Mouse (Mus musculus) hindbrain, embryonic 12.5 days (tissue): ENCODE measurements around the gene Nfatc4. TPM values are rescaled to one million over a fixed set of nuclear protein-coding genes. Genes with fewer than 3 reads are reported as not detected.

Source experiments
- ATAC-seq: fragments of 200-750 bp; cut with Nextera tagmentation; 2 replicates; pipeline ENCODE4 v1.8.0; 2017; ENCODE audit warnings: moderate TSS enrichment; ENCODE audit not compliant: low FRiP score
- H3K27ac ChIP-seq: fragments of 300-500 bp; sonication (generic); 2 replicates; pipeline ENCODE4 v1.5.1; 2016; ENCODE audit warnings: mild to moderate bottlenecking
- H3K27me3 ChIP-seq: fragments of 300-500 bp; sonication (generic); 2 replicates; pipeline ENCODE4 v1.6.1; 2016; ENCODE audit warnings: mild to moderate bottlenecking
- H3K36me3 ChIP-seq: fragments of 300-500 bp; sonication (generic); 2 replicates; pipeline ENCODE4 v1.6.1; 2016; ENCODE audit warnings: mild to moderate bottlenecking
- H3K4me1 ChIP-seq: fragments of 300-500 bp; sonication (generic); 2 replicates; pipeline ENCODE4 v1.6.1; 2016
- H3K4me2 ChIP-seq: fragments of 300-500 bp; sonication (generic); replicated peaks from 2 replicates; pipeline ENCODE4 v1.6.1; 2016; ENCODE audit warnings: mild to moderate bottlenecking
- H3K4me3 ChIP-seq: fragments of 300-500 bp; sonication (generic); 2 replicates; pipeline ENCODE4 v1.5.1; 2016; ENCODE audit warnings: mild to moderate bottlenecking
- H3K9ac ChIP-seq: fragments of 300-500 bp; sonication (generic); 2 replicates; pipeline ENCODE4 v1.6.1; 2016; ENCODE audit warnings: mild to moderate bottlenecking, moderate library complexity
- H3K9me3 ChIP-seq: fragments of 300-500 bp; sonication (generic); replicated peaks from 2 replicates; pipeline ENCODE4 v1.6.1; 2016; ENCODE audit warnings: mild to moderate bottlenecking
- WGBS: fragments of 180-500 bp; shearing (Covaris S2); methylation state at CpG from one replicate; pipeline ENCODE4 v1.1.7; 2016; 5-methylcytosine and 5-hydroxymethylcytosine counted together
- polyA plus RNA-seq: library from polyadenylated mRNA; unstranded; fragments of >200 nt; fragmentation: Nextera tagmentation; extraction: Ambion mirVana; gene quantifications from 2 replicates; pipeline ENCODE4 v1.2.1, GENCODE M21; 2016

Gene Nfatc4
- polyA plus RNA-seq, 1 experiment from 2014 or later: 45.2 TPM

GRCm38 (mm10) chr14:55880982-55881381 lies 58.0 kb downstream of the Nfatc4 start:
- Histone ChIP-seq H3K27ac (no peak overlapping the region), H3K9ac (no peak overlapping the region), H3K27me3 (no peaks in the 10 kb centered on the region), H3K9me3 (no peaks in the 10 kb centered on the region), H3K4me1 (peaks cover 25% of the 10 kb centered on the region), H3K36me3 (no peaks in the 10 kb centered on the region), H3K4me3 (no peak overlapping the region), H3K4me2 (no peak overlapping the region)
- WGBS: 82% methylated on average over 8 of the region's 8 CpGs
- ATAC-seq: no peak

GRCm38 (mm10) chr14:55882171-55882641 lies 59.3 kb downstream of the Nfatc4 start:
- no peak for ATAC-seq
- peaks cover 6% of the 10 kb centered on the region for H3K36me3 ChIP-seq
- H3K4me1 ChIP-seq: peaks cover 30% of the 10 kb centered on the region
- no peak overlapping the region for H3K9ac ChIP-seq
- 70% methylated on average over 6 of the region's 6 CpGs for WGBS
- H3K27me3 ChIP-seq: no peaks in the 10 kb centered on the region
- H3K9me3 ChIP-seq: no peaks in the 10 kb centered on the region
- no peak overlapping the region for H3K4me3 ChIP-seq
- no peak overlapping the region for H3K27ac ChIP-seq
- H3K4me2 ChIP-seq: no peak overlapping the region

GRCm38 (mm10) chr14:55883149-55883661 lies 60.3 kb downstream of the Nfatc4 start:
- H3K4me3 ChIP-seq: no peak overlapping the region
- 91% methylated on average over 13 of the region's 13 CpGs for WGBS
- ATAC-seq: no peak
- peaks cover 16% of the 10 kb centered on the region for H3K36me3 ChIP-seq
- H3K9me3 ChIP-seq: no peaks in the 10 kb centered on the region
- H3K4me2 ChIP-seq: no peak overlapping the region
- H3K27me3 ChIP-seq: no peaks in the 10 kb centered on the region
- no peak overlapping the region for H3K27ac ChIP-seq
- no peak overlapping the region for H3K9ac ChIP-seq
- H3K4me1 ChIP-seq: peaks cover 27% of the 10 kb centered on the region

Other genes starting within 250 kb of the Nfatc4 start
- 1.4 and 4.2 TPM in 2 replicates for gene Fitm1, start 247.5 kb upstream of the Nfatc4 start, polyA plus RNA-seq
- 132 and 133 TPM in 2 replicates for gene Psme1, start 245.0 kb upstream of the Nfatc4 start, polyA plus RNA-seq
- 8.5 and 9.0 TPM in 2 replicates for gene Emc9, start 237.8 kb upstream of the Nfatc4 start, polyA plus RNA-seq
- 201 and 234 TPM in 2 replicates for gene Psme2, start 232.0 kb upstream of the Nfatc4 start, polyA plus RNA-seq
- 21.2 and 23.7 TPM in 2 replicates for gene Rnf31, start 231.4 kb upstream of the Nfatc4 start, polyA plus RNA-seq
- gene Irf9, start 219.6 kb upstream of the Nfatc4 start, polyA plus RNA-seq: 9.9 and 10.7 TPM in 2 replicates
- gene Rec8, start 205.1 kb upstream of the Nfatc4 start, polyA plus RNA-seq: 14.9 and 15.9 TPM in 2 replicates
- gene Ipo4, start 187.2 kb upstream of the Nfatc4 start, polyA plus RNA-seq: 79.0 and 91.0 TPM in 2 replicates
- gene Gm49378, start 185.2 kb upstream of the Nfatc4 start, polyA plus RNA-seq: 2.4 and 3.2 TPM in 2 replicates
- 69.4 and 69.8 TPM in 2 replicates for gene Tm9sf1, start 179.3 kb upstream of the Nfatc4 start, polyA plus RNA-seq
- 0.50 and 0.52 TPM in 2 replicates for gene Tssk4, start 173.0 kb upstream of the Nfatc4 start, polyA plus RNA-seq
- gene Mdp1, start 162.6 kb upstream of the Nfatc4 start, polyA plus RNA-seq: 63.7 and 65.4 TPM in 2 replicates
- gene Gmpr2, start 151.2 kb upstream of the Nfatc4 start, polyA plus RNA-seq: 57.0 and 58.2 TPM in 2 replicates
- gene Nedd8, start 151.0 kb upstream of the Nfatc4 start, polyA plus RNA-seq: 506 and 544 TPM in 2 replicates
- gene Tinf2, start 141.3 kb upstream of the Nfatc4 start, polyA plus RNA-seq: 42.8 and 43.1 TPM in 2 replicates
- 0.48 and 0.90 TPM in 2 replicates for gene Tgm1, start 109.2 kb upstream of the Nfatc4 start, polyA plus RNA-seq
- gene Rabggta, start 100.9 kb upstream of the Nfatc4 start, polyA plus RNA-seq: 36.6 and 38.1 TPM in 2 replicates
- gene Dhrs1, start 77.5 kb upstream of the Nfatc4 start, polyA plus RNA-seq: 73.2 and 75.0 TPM in 2 replicates
- 42.0 and 47.5 TPM in 2 replicates for gene Nop9, start 77.5 kb upstream of the Nfatc4 start, polyA plus RNA-seq
- gene Cideb, start 64.7 kb upstream of the Nfatc4 start, polyA plus RNA-seq: 0.36 and 0.56 TPM in 2 replicates
- 0.36 and 0.57 TPM in 2 replicates for gene Ltb4r2, start 61.7 kb upstream of the Nfatc4 start, polyA plus RNA-seq
- 0.72 TPM in 1 of 2 replicates, not detected in the other for gene Ltb4r1, start 57.2 kb upstream of the Nfatc4 start, polyA plus RNA-seq
- gene Adcy4, start 39.0 kb upstream of the Nfatc4 start, polyA plus RNA-seq: 15.7 and 19.5 TPM in 2 replicates
- gene Ripk3, start 34.3 kb upstream of the Nfatc4 start, polyA plus RNA-seq: 10.8 and 13.5 TPM in 2 replicates
- 30.4 and 35.8 TPM in 2 replicates for gene Nynrin, start 30.9 kb downstream of the Nfatc4 start, polyA plus RNA-seq
- 0.05 and 0.35 TPM in 2 replicates for gene Cbln3, start 61.2 kb downstream of the Nfatc4 start, polyA plus RNA-seq
- 22.4 and 23.5 TPM in 2 replicates for gene Khnyn, start 61.8 kb downstream of the Nfatc4 start, polyA plus RNA-seq
- 63.5 and 68.3 TPM in 2 replicates for gene Sdr39u1, start 77.1 kb downstream of the Nfatc4 start, polyA plus RNA-seq
- gene Cma1, start 121.5 kb downstream of the Nfatc4 start, polyA plus RNA-seq: not detected in 2 replicates
- not detected in 2 replicates for gene Cma2, start 127.8 kb downstream of the Nfatc4 start, polyA plus RNA-seq
- not detected in 2 replicates for gene Mcpt1, start 194.8 kb downstream of the Nfatc4 start, polyA plus RNA-seq
- not detected in 2 replicates for gene Mcpt9, start 207.4 kb downstream of the Nfatc4 start, polyA plus RNA-seq
- not detected in 2 replicates for gene Mcpt2, start 218.9 kb downstream of the Nfatc4 start, polyA plus RNA-seq
- not detected in 2 replicates for gene Mcpt4, start 239.2 kb downstream of the Nfatc4 start, polyA plus RNA-seq